Mouse (Mus musculus): Measurements from ENCODE around the gene Sulf2. TPM values are rescaled to one million over a fixed set of nuclear protein-coding genes. Genes with fewer than 3 reads are reported as not detected.

Sulf2 gene
- polyA plus RNA-seq, 1 experiment = 11.3 TPM

GRCm38 (mm10) chr2:166084111-166084510, 71.4 kb downstream of the Sulf2 start:
- peaks cover 3% of the 10 kb centered on the region; the same call in 1 of the 2 replicates for H3K4me1 ChIP-seq (ENCODE audit: control insufficient read depth, insufficient read depth, low read length)
- 83% methylated on average over 7 of the region's 7 CpGs for WGBS
- TF ChIP-seq CTCF (IDR thresholded peaks at IDR 0.05; ENCODE audit: control insufficient read depth, insufficient read depth, low read length) (no peak), POLR2A (IDR thresholded peaks at IDR 0.05; ENCODE audit: borderline replicate concordance, control insufficient read depth, low read depth, low read length) (no peak)
- no peak overlapping the region for H3K4me3 ChIP-seq (replicated peaks; ENCODE audit: control insufficient read depth, low read depth, low read length)
- H3K27ac ChIP-seq (ENCODE audit: control insufficient read depth, insufficient read depth, low read depth, low read length, poor library complexity) = no peak overlapping the region

DNA sequence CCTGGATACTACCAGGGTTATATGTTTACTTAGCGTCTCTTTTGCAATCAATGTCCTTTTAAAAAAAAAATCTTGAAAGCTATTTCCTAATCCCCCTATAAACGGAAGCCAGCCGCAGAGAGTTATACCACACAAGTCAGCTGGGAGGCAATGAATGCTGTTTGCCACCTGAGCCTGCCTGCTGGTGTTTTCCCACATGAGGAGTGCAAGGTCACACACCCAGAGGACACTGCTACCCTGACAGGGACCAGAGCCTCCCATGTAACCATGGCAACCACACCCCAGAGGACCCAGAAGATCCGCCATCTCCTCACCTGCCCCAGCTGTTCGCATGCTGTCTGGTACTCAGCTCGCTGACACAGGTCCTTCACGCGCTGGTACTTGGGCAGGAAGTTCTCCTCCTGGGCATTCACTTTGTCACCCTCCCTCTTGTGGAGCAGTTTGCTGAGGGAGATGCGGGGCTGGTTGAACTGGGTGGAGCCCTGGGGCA, 71.9 kb downstream of the Sulf2 start:
- Histone ChIP-seq H3K4me1 (ENCODE audit: control insufficient read depth, insufficient read depth, low read length) (peaks cover 3% of the 10 kb centered on the region; the same call in 1 of the 2 replicates), H3K27ac (ENCODE audit: control insufficient read depth, insufficient read depth, low read depth, low read length, poor library complexity) (no peak overlapping the region), H3K4me3 (replicated peaks; ENCODE audit: control insufficient read depth, low read depth, low read length) (no peak overlapping the region)
- 26% methylated on average over 9 of the region's 9 CpGs for WGBS
- TF ChIP-seq POLR2A (IDR thresholded peaks at IDR 0.05; ENCODE audit: borderline replicate concordance, control insufficient read depth, low read depth, low read length) (no peak), CTCF (IDR thresholded peaks at IDR 0.05; ENCODE audit: control insufficient read depth, insufficient read depth, low read length) (no peak)

- 85% methylated on average over 10 of the region's 10 CpGs for WGBS
- Histone ChIP-seq H3K4me1 (ENCODE audit: control insufficient read depth, insufficient read depth, low read length) (peaks cover 3% of the 10 kb centered on the region; the same call in 1 of the 2 replicates), H3K4me3 (replicated peaks; ENCODE audit: control insufficient read depth, low read depth, low read length) (no peak overlapping the region), H3K27ac (ENCODE audit: control insufficient read depth, insufficient read depth, low read depth, low read length, poor library complexity) (no peak overlapping the region)
- TF ChIP-seq CTCF (IDR thresholded peaks at IDR 0.05; ENCODE audit: control insufficient read depth, insufficient read depth, low read length) = no peak
These were observed 72.8 kb downstream of the Sulf2 start for GRCm38 (mm10) chr2:166082661-166083060.

GRCm38 (mm10) chr2:166082193-166082592, 73.3 kb downstream of the Sulf2 start:
- 52% methylated on average over 5 of the region's 5 CpGs for whole genome bisulfite sequencing

GRCm38 (mm10) chr2:166080967-166081750, 74.3 kb downstream of the Sulf2 start:
- no peak overlapping the region for H3K27ac ChIP-seq (ENCODE audit: control insufficient read depth, insufficient read depth, low read depth, low read length, poor library complexity)
- WGBS = 79% methylated on average over 21 of the region's 21 CpGs
- no peak for TF ChIP-seq CTCF (IDR thresholded peaks at IDR 0.05; ENCODE audit: control insufficient read depth, insufficient read depth, low read length)
- no peak for TF ChIP-seq POLR2A (IDR thresholded peaks at IDR 0.05; ENCODE audit: borderline replicate concordance, control insufficient read depth, low read depth, low read length)
- H3K4me3 ChIP-seq (replicated peaks; ENCODE audit: control insufficient read depth, low read depth, low read length) = no peak overlapping the region
- H3K4me1 ChIP-seq (ENCODE audit: control insufficient read depth, insufficient read depth, low read length) = peaks cover 3% of the 10 kb centered on the region; the same call in 1 of the 2 replicates

More at GRCm38 (mm10) chr2:166082193-166082592, 73.3 kb downstream of the Sulf2 start:
- Histone ChIP-seq H3K4me3 (replicated peaks; ENCODE audit: control insufficient read depth, low read depth, low read length) (no peak overlapping the region), H3K27ac (ENCODE audit: control insufficient read depth, insufficient read depth, low read depth, low read length, poor library complexity) (no peak overlapping the region), H3K4me1 (ENCODE audit: control insufficient read depth, insufficient read depth, low read length) (peaks cover 3% of the 10 kb centered on the region; the same call in 1 of the 2 replicates)
- TF ChIP-seq POLR2A (IDR thresholded peaks at IDR 0.05; ENCODE audit: borderline replicate concordance, control insufficient read depth, low read depth, low read length) (no peak), CTCF (IDR thresholded peaks at IDR 0.05; ENCODE audit: control insufficient read depth, insufficient read depth, low read length) (peak; percentile 92)

- H3K27ac ChIP-seq (ENCODE audit: control insufficient read depth, insufficient read depth, low read depth, low read length, poor library complexity) = no peak overlapping the region
- TF ChIP-seq CTCF (IDR thresholded peaks at IDR 0.05; ENCODE audit: control insufficient read depth, insufficient read depth, low read length) (no peak), POLR2A (IDR thresholded peaks at IDR 0.05; ENCODE audit: borderline replicate concordance, control insufficient read depth, low read depth, low read length) (no peak)
- WGBS = 42% methylated on average over 17 of the region's 17 CpGs
- no peak overlapping the region for H3K4me3 ChIP-seq (replicated peaks; ENCODE audit: control insufficient read depth, low read depth, low read length)
- peaks cover 3% of the 10 kb centered on the region; the same call in 1 of the 2 replicates for H3K4me1 ChIP-seq (ENCODE audit: control insufficient read depth, insufficient read depth, low read length)
These were observed 75.2 kb downstream of the Sulf2 start for GRCm38 (mm10) chr2:166079961-166080885.

- TF ChIP-seq CTCF (IDR thresholded peaks at IDR 0.05; ENCODE audit: control insufficient read depth, insufficient read depth, low read length) = no peak
- no peak; the same call in 1 of the 2 replicates for TF ChIP-seq POLR2A (IDR thresholded peaks at IDR 0.05; ENCODE audit: borderline replicate concordance, control insufficient read depth, low read depth, low read length)
- H3K27ac ChIP-seq (ENCODE audit: control insufficient read depth, insufficient read depth, low read depth, low read length, poor library complexity) = no peak overlapping the region
- peaks cover 3% of the 10 kb centered on the region; the same call in 1 of the 2 replicates for H3K4me1 ChIP-seq (ENCODE audit: control insufficient read depth, insufficient read depth, low read length)
- WGBS = 31% methylated on average over 14 of the region's 14 CpGs
- H3K4me3 ChIP-seq (replicated peaks; ENCODE audit: control insufficient read depth, low read depth, low read length) = no peak overlapping the region
These were observed 76.2 kb downstream of the Sulf2 start for GRCm38 (mm10) chr2:166079231-166079630.

- TF ChIP-seq POLR2A (IDR thresholded peaks at IDR 0.05; ENCODE audit: borderline replicate concordance, control insufficient read depth, low read depth, low read length) (no peak), CTCF (IDR thresholded peaks at IDR 0.05; ENCODE audit: control insufficient read depth, insufficient read depth, low read length) (no peak)
- WGBS = 84% methylated on average over 9 of the region's 9 CpGs
These were observed 78.1 kb downstream of the Sulf2 start for GRCm38 (mm10) chr2:166077371-166077770.

More at GRCm38 (mm10) chr2:166077371-166077770, 78.1 kb downstream of the Sulf2 start:
- Histone ChIP-seq H3K27ac (ENCODE audit: control insufficient read depth, insufficient read depth, low read depth, low read length, poor library complexity) (no peak overlapping the region), H3K4me3 (replicated peaks; ENCODE audit: control insufficient read depth, low read depth, low read length) (no peak overlapping the region), H3K4me1 (ENCODE audit: control insufficient read depth, insufficient read depth, low read length) (peaks cover 2% of the 10 kb centered on the region; the same call in 1 of the 2 replicates)
